ENCODE assay signal across 11 mouse cellular contexts in genomic region chr3:131921161-131921560, GRCm38 (mm10).
DNase-seq lines count a peak whose midpoint lies in the region; ATAC-seq and TF ChIP-seq lines count a peak whose summit lies in the region.
"Had no signal": no experiment of that assay in that cellular context is flagged by ENCODE, and none has a peak within 500 bp of the region (broad histone marks: within the 10 kb centered on the region; RNA-seq: fewer than 3 reads in every experiment).

No protein-coding gene starts in this region.

- peaks cover 6% of the 10 kb centered on the region; the same call in 1 of the 2 replicates for H3K4me1 ChIP-seq in neural tube, embryonic 15.5 days
- H3K4me1 ChIP-seq in bone marrow, adult 2 months (ENCODE audit: control insufficient read depth, insufficient read depth, low read length) = no peaks in the 10 kb centered on the region
- H3K4me1 ChIP-seq: lung, embryonic 15.5 days had no signal

- H3K36me3 ChIP-seq in neural tube, embryonic 15.5 days = no peaks in the 10 kb centered on the region
- H3K36me3 ChIP-seq: hindbrain, embryonic 13.5 days; lung, embryonic 15.5 days had no signal

- no peak for TF ChIP-seq POLR2A in bone marrow, adult 2 months (IDR thresholded peaks at IDR 0.05; ENCODE audit: borderline replicate concordance, control insufficient read depth, low read depth, low read length)

- no peak for ATAC-seq in neural tube, embryonic 15.5 days (ENCODE audit: low FRiP score)
- peak; percentile 65 for ATAC-seq in megakaryocyte progenitor cell, adult 5-6 weeks (replicated peaks; ENCODE audit: poor library complexity)
- no peak for ATAC-seq in inflammation-experienced regulatory T-cells, adult 6 months

- TF ChIP-seq CTCF in bone marrow, adult 2 months (IDR thresholded peaks at IDR 0.05; ENCODE audit: control insufficient read depth, insufficient read depth, low read length) = peak; percentile 11; the same call in 1 of the 2 replicates

- DNase-seq in gastrocnemius, postnatal 10 days = peak; percentile 24
- DNase-seq in gastrocnemius, postnatal 36 days = no peak
- peak; percentile 26 for DNase-seq in neural tube, embryonic 10.5 days (ENCODE audit: extremely low spot score, low spot score)
- DNase-seq in left cerebral cortex, postnatal 10 days (ENCODE audit: extremely low spot score in 1 of 2, low spot score in 2 of 2) = no peak
- DNase-seq: thymus, adult 18-20 months had no signal

- H3K27ac ChIP-seq in neural tube, embryonic 15.5 days (replicated peaks) = no peak overlapping the region
- no peak overlapping the region for H3K27ac ChIP-seq in bone marrow, adult 2 months (ENCODE audit: control insufficient read depth, insufficient read depth, low read depth, low read length, poor library complexity)
- H3K27ac ChIP-seq: hindbrain, embryonic 13.5 days; lung, embryonic 15.5 days had no signal

- no peak overlapping the region for H3K4me2 ChIP-seq in neural tube, embryonic 15.5 days
- H3K4me2 ChIP-seq: hindbrain, embryonic 13.5 days; lung, embryonic 15.5 days had no signal

- H3K9ac ChIP-seq in neural tube, embryonic 15.5 days (replicated peaks) = no peak overlapping the region
- H3K9ac ChIP-seq: hindbrain, embryonic 13.5 days; lung, embryonic 15.5 days had no signal

- intact Hi-C loops in gastrocnemius, postnatal 36 days (cut with DNase I) = no loop called here
- intact Hi-C loops in left cerebral cortex, postnatal 10 days (cut with DNase I) = no loop called here

- no peaks in the 10 kb centered on the region for H3K27me3 ChIP-seq in neural tube, embryonic 15.5 days (replicated peaks)
- H3K27me3 ChIP-seq: lung, embryonic 15.5 days had no signal

- WGBS in neural tube, embryonic 15.5 days = 91% methylated on average over 6 of the region's 6 CpGs
- WGBS in bone marrow, adult 2 months = 83% methylated on average over 6 of the region's 6 CpGs

- H3K4me3 ChIP-seq in neural tube, embryonic 15.5 days (replicated peaks) = no peak overlapping the region
- H3K4me3 ChIP-seq in bone marrow, adult 2 months (replicated peaks; ENCODE audit: control insufficient read depth, low read depth, low read length) = no peak overlapping the region
- H3K4me3 ChIP-seq: hindbrain, embryonic 13.5 days; lung, embryonic 15.5 days had no signal

- no peaks in the 10 kb centered on the region for H3K9me3 ChIP-seq in neural tube, embryonic 15.5 days (replicated peaks)
- H3K9me3 ChIP-seq: lung, embryonic 15.5 days had no signal

Comparison
In these comparisons a context has a peak if more than half of its experiments do, and no peak if none do; other contexts are left out.
1. DNase-seq: peak in gastrocnemius, postnatal 10 days (single experiment) and neural tube, embryonic 10.5 days (single experiment); none in gastrocnemius, postnatal 36 days (0 of 2) and left cerebral cortex, postnatal 10 days (0 of 2).